Mouse (Mus musculus) liver, adult 2 months (tissue): ENCODE results near the gene Gm3173.
"Not testable (repeated sequence)": the region's sequence is repeated elsewhere in the genome, so short reads cannot be mapped to it uniquely, and the experiment has no call there.

Source experiments
- CTCF ChIP-seq: fragments of 200-500 bp; IDR thresholded peaks from 2 replicates; pipeline ENCODE4 v1.5.1; 2011; ENCODE audit warnings: low read depth, low read length, control low read depth
- POLR2A ChIP-seq: fragments of 200-500 bp; IDR thresholded peaks from 2 replicates; pipeline ENCODE4 v1.6.1; 2011; ENCODE audit warnings: low read length, control low read depth; ENCODE audit not compliant: insufficient read depth; ENCODE audit errors: extremely low read depth

- not testable (repeated sequence) for TF ChIP-seq CTCF, POLR2A
Measured at GRCm38 (mm10) chr14:4385606-4386005, 45.2 kb upstream of the Gm3173 start.
